Mouse (Mus musculus): ENCODE measurements around the gene Schip1. TPM values are rescaled to one million over a fixed set of nuclear protein-coding genes. Genes with fewer than 3 reads are reported as not detected.

The Schip1 gene
- polyA plus RNA-seq, 1 experiment = not detected

DNA sequence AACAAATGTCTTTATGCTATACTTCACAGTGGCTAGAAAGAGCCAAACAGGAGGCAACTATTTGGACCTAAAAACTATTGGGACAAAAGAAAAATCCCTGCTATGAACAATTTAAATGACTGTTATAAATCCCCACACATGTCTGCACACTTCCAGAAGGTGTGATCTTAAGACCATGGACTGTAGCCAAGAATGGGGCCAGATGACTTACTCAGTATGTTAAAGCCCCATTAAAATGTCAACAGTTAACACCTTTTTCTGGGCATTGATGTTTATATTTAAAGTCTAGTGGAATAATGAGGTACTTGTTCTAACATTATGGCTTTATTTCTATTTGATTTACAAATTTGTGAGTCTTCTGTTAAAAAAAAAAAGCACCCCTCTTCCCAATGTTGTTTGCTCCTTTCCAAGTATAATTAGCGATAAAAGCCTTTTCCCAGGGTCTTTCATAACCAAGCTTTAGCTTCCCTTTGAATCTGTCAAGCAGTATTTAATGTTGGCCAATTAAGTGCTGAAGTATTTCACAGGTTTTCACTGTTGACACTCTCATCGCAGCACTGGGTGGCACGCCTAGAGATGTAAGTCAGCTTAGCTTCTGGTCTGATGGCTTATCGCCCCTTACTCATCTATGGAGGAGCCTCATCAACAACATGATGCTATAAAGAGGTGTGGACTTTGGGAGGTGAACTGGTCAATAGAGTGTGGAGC is 32.3 kb downstream of the Schip1 start:
- no peak for TF ChIP-seq GATA1 (IDR thresholded peaks at IDR 0.05; ENCODE audit: low read length)

DNA sequence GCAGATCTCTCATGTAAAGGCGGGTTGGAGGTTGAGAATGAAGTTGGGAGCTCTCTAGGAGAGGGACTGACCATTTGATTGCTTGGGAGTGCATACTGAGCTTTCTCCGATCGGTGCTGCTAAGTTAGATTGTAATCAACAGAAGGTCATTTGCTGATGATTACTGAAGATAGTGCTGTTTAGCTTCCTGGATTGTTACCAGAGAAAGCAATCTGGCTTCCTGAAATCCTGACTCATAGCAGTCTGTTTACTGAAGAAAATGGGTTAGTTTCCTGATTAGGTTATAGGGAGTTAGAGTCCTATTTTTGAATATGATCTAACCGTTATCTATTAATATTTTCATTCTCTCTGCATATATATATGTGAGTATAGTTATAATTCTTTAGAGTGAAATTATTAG is 36.7 kb downstream of the Schip1 start:
- no peak for TF ChIP-seq GATA1 (IDR thresholded peaks at IDR 0.05; ENCODE audit: low read length)

DNA sequence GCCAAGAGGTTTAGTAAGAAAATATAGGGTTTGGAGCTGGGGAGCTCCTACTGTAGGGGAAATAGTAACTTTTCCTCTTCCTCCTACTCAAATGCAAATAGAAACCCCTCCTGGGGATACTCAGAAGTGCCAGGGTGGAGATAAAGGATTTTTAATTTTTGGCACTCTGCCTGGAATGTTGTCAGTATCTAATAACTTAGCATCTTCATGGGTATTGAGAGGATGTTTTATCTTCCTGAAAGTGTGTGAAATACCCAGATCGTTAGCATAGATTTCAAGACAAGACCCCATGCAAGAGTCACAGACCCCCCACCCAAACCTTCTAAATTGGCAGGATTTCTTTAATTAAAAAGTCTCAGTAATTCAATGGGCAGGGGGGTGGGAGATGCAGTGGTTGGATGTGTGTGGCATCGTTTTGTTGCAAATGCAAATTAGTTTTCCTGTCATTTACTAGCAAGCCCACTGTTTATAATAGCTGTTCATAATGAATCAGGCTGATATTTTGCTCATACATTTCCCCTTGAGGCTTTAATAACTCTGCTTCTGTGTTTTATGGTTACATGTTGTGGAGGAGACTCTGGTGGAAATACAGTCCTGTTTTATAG is 40.6 kb downstream of the Schip1 start:
- TF ChIP-seq GATA1 (IDR thresholded peaks at IDR 0.05; ENCODE audit: low read length) = no peak

DNA sequence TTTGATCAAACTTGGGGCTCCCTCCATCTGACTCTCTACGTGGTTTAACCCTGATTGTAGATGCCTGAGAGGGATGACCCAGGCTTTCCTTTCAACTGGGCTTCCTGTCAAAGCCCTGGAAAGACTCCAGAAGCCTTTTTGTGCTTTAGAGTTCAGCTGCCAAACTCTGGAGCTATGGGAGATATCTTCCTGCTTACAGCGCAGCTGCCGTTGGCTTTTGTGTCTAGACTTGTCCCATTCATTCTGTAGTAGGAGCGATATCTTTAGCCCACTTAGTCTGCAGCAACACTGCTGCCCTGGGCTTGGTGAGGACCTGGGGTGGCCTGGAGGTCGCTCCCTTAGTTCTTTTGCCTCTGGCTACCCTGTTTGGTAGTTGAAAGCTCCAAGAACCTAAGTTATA is 56.7 kb downstream of the Schip1 start:
- no peak for TF ChIP-seq GATA1 (IDR thresholded peaks at IDR 0.05; ENCODE audit: low read length)

DNA sequence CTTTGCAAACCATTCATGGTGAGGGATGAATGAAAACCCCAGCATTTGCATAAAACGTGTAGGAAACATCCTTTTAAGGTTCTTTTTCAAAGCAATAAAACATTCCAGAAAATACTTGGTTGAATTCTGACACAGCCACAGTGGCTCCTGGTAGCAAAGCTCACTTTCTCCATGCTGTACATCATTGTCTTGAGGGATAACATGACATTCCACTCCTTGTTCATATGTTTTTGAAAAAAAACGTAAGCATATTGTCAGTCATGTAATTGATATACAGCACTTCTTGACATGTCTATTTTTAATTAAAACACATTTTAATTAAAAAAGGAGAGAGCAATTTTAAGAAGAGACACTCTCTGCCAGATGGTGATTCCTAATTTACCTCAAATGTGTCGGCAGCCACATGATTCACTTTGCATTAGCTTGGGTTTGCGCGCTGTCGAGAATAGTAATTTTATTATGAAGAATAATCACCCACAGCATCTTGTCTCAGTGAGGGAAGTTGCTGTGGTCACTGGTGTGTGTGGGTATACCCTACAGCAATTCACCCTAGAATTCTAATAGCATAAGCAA is 61.8 kb downstream of the Schip1 start:
- no peak for TF ChIP-seq GATA1 (IDR thresholded peaks at IDR 0.05; ENCODE audit: low read length)

DNA sequence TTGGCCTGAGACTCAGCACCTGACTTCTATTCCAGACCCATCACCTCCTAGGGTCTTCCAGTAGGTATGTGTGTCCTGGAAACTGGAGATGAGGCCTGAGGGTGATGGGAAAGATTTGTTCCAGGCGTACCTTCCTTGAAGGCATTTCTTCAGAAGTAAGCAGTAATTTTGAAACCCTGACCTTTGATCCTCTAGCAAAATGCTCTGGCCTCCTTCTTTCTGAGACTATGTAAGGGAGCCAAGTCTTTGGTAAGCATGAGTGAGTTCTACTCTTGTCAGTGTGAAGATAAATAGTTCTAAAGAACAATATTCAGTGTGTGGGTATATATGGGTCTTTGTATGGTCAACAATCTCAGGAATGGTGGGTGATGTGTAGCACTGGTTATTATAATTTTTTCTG is 65.8 kb downstream of the Schip1 start:
- no peak for TF ChIP-seq GATA1 (IDR thresholded peaks at IDR 0.05; ENCODE audit: low read length)

DNA sequence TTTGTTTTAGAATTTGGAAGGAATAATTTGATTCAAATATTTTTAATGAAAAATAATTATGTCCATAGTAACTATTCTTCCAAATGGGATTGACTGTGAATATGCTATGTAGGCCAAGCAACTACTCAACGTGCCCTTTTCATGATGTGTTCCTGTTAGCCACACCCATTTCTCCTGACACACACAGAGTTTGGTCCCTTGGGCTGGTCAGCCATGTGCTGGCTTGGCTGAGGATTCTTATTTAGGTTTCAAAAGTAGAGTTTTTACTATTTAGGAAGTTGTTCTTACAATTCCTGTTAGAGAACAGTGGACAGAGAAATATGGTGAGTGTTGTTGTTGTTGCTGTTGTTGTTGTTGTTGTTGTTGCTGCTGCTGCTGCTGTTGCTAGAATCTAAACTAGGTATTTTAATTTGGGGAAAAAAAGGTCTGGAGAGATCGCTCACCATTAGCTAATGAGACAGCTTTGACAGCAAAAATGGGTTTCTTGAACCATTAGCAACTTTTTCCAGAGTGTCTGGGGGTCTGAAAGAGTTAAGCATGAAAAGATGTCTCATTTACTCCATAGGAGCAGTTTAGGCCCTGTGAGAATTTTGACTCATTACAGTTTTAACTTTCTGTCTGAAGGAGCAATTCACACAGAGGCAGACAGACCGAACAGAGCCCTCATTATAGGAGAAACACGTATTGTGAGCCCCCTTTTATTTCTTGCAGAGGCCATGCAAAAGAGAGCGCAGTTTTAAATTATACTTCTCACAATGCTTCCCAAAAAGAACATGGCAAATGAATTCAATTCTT is 74.4 kb downstream of the Schip1 start:
- TF ChIP-seq GATA1 (IDR thresholded peaks at IDR 0.05; ENCODE audit: low read length) = no peak

DNA sequence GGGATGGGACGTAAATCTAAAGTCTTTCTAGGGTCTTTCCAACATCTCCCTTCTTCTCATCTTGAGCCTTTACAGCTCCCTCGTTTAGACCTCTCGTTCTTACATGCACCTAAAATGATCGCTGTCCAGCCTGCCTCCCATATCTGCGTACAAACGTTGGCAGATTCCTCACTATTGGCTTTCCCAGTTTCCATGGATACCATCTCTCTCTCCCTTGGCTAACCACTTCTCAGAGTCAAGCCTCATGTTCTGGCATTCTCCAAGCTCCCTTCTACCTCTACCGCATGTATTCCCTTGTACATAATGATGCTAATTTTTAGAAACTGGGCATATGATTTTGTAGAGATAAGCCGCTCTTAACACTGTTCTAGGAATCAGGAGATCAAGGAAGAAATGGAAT is 86.1 kb downstream of the Schip1 start:
- no peak for TF ChIP-seq GATA1 (IDR thresholded peaks at IDR 0.05; ENCODE audit: low read length)

DNA sequence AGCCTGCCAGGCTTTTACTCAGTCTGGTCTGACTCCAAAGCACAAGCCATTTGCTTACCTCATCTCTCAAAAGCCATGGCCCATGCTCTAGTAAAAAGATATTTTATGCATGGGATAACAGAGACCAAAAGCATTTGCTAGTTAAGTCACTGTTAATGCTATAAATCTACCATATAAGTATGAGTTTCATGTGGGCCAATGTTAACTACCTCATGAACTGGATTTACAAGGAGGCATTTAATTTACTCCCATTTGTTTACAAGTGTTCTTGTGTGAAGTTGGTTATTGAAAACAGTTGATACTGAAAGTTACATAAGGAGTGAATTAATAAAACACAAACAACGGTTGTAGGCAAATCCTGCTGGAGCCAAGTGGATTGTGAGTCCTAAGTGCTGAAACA is 95.6 kb downstream of the Schip1 start:
- TF ChIP-seq GATA1 (IDR thresholded peaks at IDR 0.05; ENCODE audit: low read length) = no peak

DNA sequence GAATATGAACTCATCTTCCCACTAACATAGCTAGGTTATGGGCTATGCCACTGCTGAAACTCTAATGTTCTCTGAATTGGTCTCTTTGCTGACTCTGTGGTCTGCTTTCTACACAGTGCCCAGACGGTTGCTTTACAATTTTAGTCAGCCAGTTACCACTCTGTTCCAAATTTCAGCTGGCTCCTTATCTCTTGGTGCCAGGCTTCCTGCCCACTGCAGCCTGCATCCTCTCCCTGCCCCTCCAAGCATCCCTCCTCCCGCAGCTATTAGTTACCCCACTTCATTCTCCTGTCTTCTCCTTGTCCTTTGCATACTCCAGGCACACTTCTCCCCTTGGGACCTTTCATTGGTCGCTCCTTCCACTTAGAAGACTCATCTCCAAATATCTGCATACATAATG is 96.2 kb downstream of the Schip1 start:
- no peak for TF ChIP-seq GATA1 (IDR thresholded peaks at IDR 0.05; ENCODE audit: low read length)

DNA sequence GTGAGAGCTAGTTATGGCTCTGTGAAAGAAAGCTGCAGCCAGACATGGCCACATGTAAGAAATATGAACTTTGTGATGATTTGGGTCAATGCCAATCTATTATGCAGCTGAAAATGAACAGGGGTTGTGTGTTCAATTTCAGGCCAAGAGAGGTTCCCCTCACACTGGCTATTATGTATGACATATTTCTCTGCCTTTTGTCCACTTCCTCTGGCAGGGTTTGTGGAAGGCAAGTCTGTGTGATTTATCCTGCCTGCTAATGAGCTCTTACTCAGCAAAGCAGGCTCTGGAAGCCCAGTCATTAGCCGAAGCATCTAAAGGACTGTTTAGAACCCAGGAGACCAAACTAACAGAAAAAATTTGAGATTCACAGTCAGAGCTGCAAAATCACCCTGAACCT is 113.6 kb downstream of the Schip1 start:
- TF ChIP-seq GATA1 (IDR thresholded peaks at IDR 0.05; ENCODE audit: low read length) = no peak

DNA sequence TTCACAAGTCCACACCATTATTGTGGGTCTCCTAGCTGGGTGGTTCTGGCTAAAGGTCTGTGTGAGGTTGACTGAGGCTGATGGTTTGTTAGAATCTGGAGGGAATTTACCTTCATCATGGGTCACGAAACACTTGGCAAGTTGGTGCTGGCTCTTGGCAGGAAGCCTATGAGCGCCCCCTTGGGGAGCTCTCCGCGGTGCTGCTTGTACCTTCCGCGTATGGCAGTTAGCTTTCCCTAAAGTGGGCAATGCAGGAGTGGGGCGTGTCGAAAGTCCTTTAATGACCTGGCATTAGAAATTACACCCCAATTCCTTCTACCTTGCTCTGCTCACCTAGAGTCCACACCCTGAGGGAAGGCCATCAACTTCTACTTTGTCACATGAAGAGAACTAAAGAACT is 122.9 kb downstream of the Schip1 start:
- TF ChIP-seq GATA1 (IDR thresholded peaks at IDR 0.05; ENCODE audit: low read length) = no peak

DNA sequence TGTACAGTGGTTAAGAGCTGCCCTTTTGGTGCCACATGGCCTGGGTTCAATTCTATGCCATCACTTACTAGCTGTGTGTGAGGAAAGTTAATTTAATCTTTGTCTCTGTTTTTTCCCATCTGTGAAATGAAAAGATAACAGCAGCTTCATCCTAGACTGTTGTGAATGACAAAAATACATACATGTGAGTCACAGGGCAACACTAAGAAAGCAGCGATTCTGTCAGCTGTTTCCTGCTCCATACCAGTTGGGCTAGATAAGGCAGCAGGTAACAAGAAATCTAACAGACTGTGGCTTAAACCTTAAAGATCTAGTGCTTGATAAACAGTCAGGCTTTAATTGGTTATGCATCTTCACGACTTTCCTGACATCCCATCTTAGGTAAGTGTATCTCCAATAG is 124.5 kb downstream of the Schip1 start:
- TF ChIP-seq GATA1 (IDR thresholded peaks at IDR 0.05; ENCODE audit: low read length) = no peak

DNA sequence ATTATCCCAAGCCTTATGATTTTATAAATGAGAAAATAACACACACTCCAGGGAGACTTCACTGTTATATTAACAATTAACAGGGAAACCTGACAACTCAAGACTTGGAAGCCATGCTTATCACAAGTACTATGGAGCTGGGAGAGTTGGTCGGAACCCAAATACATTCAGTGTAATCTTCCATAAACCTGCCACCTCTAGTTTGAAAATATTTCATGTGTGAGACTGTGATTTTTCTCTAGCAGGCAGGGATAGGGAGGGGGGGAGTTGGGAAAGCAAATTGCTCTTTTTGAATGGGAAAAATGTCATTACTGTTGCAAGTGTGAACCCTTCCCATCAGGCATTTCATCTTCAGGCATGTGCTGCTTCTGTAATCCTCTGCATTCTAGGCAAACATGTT is 132.3 kb downstream of the Schip1 start:
- TF ChIP-seq GATA1 (IDR thresholded peaks at IDR 0.05; ENCODE audit: low read length) = no peak

DNA sequence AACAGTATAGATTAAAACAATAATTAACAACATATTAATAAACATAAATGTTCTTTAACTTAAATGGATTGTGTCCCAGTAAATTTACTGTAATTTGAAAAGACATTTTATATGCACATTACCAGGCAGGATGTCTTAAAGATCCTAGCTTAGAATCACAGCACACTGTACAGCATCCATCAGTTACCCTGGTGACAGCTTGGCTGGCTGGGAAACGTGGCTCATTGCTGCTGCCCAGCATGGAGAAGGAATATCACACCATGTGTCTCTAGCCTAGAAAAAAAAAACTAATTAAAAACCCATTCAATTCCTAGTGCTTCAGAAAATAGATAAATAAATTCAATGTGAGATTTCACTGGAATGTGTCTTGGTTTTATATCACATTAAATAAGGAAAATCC is 136.6 kb downstream of the Schip1 start:
- no peak for TF ChIP-seq GATA1 (IDR thresholded peaks at IDR 0.05; ENCODE audit: low read length)

DNA sequence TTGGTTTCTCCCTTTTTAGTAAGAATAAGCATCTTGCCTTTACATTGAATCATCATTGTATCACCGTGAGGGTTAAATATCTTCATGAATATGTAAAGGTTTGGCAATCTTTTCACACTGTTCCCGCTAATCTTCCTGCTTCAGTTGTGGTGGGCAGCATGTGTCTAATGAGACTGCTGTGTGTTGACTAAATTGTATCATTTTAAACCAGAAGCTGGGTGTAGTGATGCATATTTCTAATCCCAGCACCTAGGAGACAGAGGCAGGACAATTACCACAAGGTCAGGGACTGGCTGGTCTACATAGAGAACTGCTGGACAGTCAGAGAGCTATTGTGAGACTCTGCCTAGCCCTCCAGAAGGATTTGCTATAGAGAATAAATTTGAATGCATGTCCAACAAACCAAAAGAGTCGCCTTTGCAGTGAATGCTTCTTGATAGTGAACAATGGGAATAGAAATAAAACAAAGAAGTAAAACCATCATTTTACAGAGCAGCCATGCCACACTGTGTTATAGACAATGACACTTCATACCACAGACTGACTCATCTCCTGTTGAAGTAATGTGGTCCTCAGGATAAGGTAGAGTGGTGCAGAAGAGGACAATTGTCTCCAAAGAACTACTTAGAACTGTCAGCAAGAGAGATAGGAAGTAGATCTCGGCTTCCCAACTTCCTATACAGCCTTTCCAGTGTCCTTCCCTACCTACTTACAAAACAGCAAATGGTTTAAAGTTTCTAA is 137.7 kb downstream of the Schip1 start:
- no peak for TF ChIP-seq GATA1 (IDR thresholded peaks at IDR 0.05; ENCODE audit: low read length)

Measured in G1E-ER4 (cell line).